Mouse (Mus musculus): Measurements from ENCODE around the gene Sarnp.

DNA sequence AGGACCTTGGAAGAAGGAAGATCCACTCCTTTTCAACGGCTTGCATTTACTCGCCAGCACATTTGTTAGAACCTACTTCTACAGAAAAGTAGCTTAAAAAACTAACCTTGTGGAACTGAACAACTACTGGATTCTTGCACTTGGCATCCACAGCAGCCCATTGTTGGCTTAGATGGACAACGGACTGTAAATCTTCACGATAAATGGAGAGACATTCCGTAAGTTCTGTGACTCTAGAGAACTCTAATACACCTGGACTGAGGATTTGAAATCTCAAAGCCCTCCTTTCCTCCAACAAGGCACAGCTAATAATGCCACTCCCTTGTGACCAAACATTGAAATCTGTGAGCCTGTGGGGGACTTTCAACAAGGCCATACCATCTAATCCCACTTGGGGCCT lies 26.1 kb downstream of the Sarnp start:
- TF ChIP-seq POLR2A (IDR thresholded peaks at IDR 0.05; ENCODE audit: borderline replicate concordance, control insufficient read depth, low read depth, low read length) (no peak), CTCF (IDR thresholded peaks at IDR 0.05; ENCODE audit: control insufficient read depth, insufficient read depth, low read length) (no peak)

Data from bone marrow, adult 2 months (tissue).